Mouse (Mus musculus) testis, postnatal 14 days (tissue): ENCODE measurements around the gene Gm49510.

Experiments used
- DNase-seq: peaks from one replicate; pipeline ENCODE4 v3.0.0; 2021; ENCODE audit warnings: low spot score

The Gm49510 gene

GRCm38 (mm10) chr15:78947657-78948056 lies 48.2 kb downstream of the Gm49510 start, which contains the start of gene Triobp:
Triobp (plus strand) TSS chr15:78947724.
- peak; percentile 91 for DNase-seq

GRCm38 (mm10) chr15:78948152-78948725 lies 48.8 kb downstream of the Gm49510 start:
- no peak for DNase-seq

GRCm38 (mm10) chr15:78948883-78949282 lies 49.4 kb downstream of the Gm49510 start:
- no peak for DNase-seq

- DNase-seq: no peak
These were observed 56.2 kb downstream of the Gm49510 start for GRCm38 (mm10) chr15:78955663-78956062.

- DNase-seq: no peak
These were observed 56.9 kb downstream of the Gm49510 start for GRCm38 (mm10) chr15:78956351-78956750.

GRCm38 (mm10) chr15:78957021-78957420 lies 57.6 kb downstream of the Gm49510 start:
- DNase-seq: no peak

- DNase-seq: no peak
These were observed 60.1 kb downstream of the Gm49510 start for GRCm38 (mm10) chr15:78959537-78959936.

GRCm38 (mm10) chr15:78960088-78960487 lies 60.6 kb downstream of the Gm49510 start:
- DNase-seq: no peak

- no peak for DNase-seq
These were observed 63.4 kb downstream of the Gm49510 start for GRCm38 (mm10) chr15:78962885-78963284.
